ENCODE assay signal across 14 mouse cellular contexts in the genomic region with DNA sequence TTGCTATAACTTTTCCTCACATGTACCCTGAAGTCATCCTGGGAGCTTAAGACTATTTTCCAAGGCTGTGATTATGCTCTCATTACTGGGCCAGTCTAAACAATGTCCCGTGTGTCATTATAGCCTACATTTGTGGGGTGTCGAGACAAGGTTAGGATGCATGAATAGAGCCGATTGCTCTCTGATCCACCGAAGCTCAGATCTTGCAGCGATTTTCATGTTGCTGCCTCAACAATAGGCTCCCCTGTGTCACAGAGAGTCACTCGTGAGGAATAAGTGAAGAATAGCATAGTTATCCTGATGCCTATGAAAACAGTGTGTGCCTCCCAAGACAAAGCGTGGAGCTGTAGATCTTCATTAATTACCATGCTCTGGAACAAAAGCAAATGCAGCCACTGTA.
DNase-seq lines count a peak whose midpoint lies in the region; ATAC-seq and TF ChIP-seq lines count a peak whose summit lies in the region.
"Had no signal": no experiment of that assay in that cellular context is flagged by ENCODE, and none has a peak within 500 bp of the region (broad histone marks: within the 10 kb centered on the region; RNA-seq: fewer than 3 reads in every experiment).

No protein-coding gene starts in this region.

- peaks cover 32% of the 10 kb centered on the region for H3K4me1 ChIP-seq in hindbrain, embryonic 13.5 days (replicated peaks)
- peaks cover 7% of the 10 kb centered on the region for H3K4me1 ChIP-seq in midbrain, embryonic 16.5 days (ENCODE audit: control insufficient read depth, insufficient read depth, low read length)
- H3K4me1 ChIP-seq: megakaryocyte, embryonic 14.5 days had no signal

- no peaks in the 10 kb centered on the region for H3K9me3 ChIP-seq in hindbrain, embryonic 13.5 days
- H3K9me3 ChIP-seq in midbrain, embryonic 16.5 days (replicated peaks; ENCODE audit: control insufficient read depth, low read length, poor library complexity, severe bottlenecking): no peaks in the 10 kb centered on the region

- peak overlapping the region; percentile 40; the same call in 1 of the 2 replicates for H3K27ac ChIP-seq in hindbrain, embryonic 13.5 days
- no peak overlapping the region for H3K27ac ChIP-seq in midbrain, embryonic 16.5 days (ENCODE audit: low read length)

- peak; percentile 44 for DNase-seq in Muller cell, postnatal 12 days (ENCODE audit: inconsistent ontology term)
- peak; percentile 77 for DNase-seq in brain, embryonic 14.5 days (ENCODE audit: low read depth)
- DNase-seq in left cerebral cortex, adult 18-20 months (ENCODE audit: low spot score in 2 of 2): no peak
- DNase-seq in ovary, adult 18-20 months (ENCODE audit: low spot score): no peak
- DNase-seq in embryo, embryonic 10 days (ENCODE audit: low spot score): no peak
- DNase-seq: cerebellum, adult 11-12 months; heart, postnatal 4 days; kidney, adult 8-10 months; layer of hippocampus, adult 9-11 months had no signal

- no peak for ATAC-seq in hindbrain, embryonic 13.5 days (ENCODE audit: low FRiP score)
- ATAC-seq in midbrain, embryonic 16.5 days: no peak
- ATAC-seq: activated CD4-positive, CD25-positive, alpha-beta regulatory T cell, adult 4 months had no signal

- no peak for TF ChIP-seq CTCF in brain, embryonic 14.5 days (IDR thresholded peaks at IDR 0.05; ENCODE audit: borderline replicate concordance, extremely low read depth, insufficient read depth, insufficient read length)

- no peak for TF ChIP-seq POLR2A in brain, embryonic 14.5 days (IDR thresholded peaks at IDR 0.05; ENCODE audit: borderline replicate concordance, extremely low read depth, insufficient read depth, insufficient read length, poor library complexity, severe bottlenecking)

- H3K36me3 ChIP-seq in hindbrain, embryonic 13.5 days: no peaks in the 10 kb centered on the region
- no peaks in the 10 kb centered on the region for H3K36me3 ChIP-seq in midbrain, embryonic 16.5 days (ENCODE audit: control insufficient read depth, insufficient read depth, low read length)

- H3K27me3 ChIP-seq in hindbrain, embryonic 13.5 days: 0 out of 2 replicates have a peak, but pooled peaks cover 5% of the 10 kb centered on the region
- H3K27me3 ChIP-seq in midbrain, embryonic 16.5 days (ENCODE audit: control insufficient read depth, insufficient read depth, low read depth, low read length): no peaks in the 10 kb centered on the region
- H3K27me3 ChIP-seq: megakaryocyte, embryonic 14.5 days had no signal

- H3K4me3 ChIP-seq in hindbrain, embryonic 13.5 days: no peak overlapping the region
- no peak overlapping the region for H3K4me3 ChIP-seq in midbrain, embryonic 16.5 days (ENCODE audit: low read depth, low read length)
- H3K4me3 ChIP-seq: megakaryocyte, embryonic 14.5 days had no signal

- no peak overlapping the region for H3K9ac ChIP-seq in hindbrain, embryonic 13.5 days
- H3K9ac ChIP-seq in midbrain, embryonic 16.5 days (ENCODE audit: low read depth, low read length): 0 out of 2 replicates have a peak overlapping the region, but pooled peaks have one; percentile 30

- peak overlapping the region; percentile 23; the same call in 1 of the 2 replicates for H3K4me2 ChIP-seq in hindbrain, embryonic 13.5 days
- no peak overlapping the region for H3K4me2 ChIP-seq in midbrain, embryonic 16.5 days (ENCODE audit: low read length)
- H3K4me2 ChIP-seq: liver, embryonic 11.5 days had no signal

- 20% methylated on average over 7 of the region's 7 CpGs for WGBS in hindbrain, embryonic 13.5 days
- WGBS in midbrain, embryonic 16.5 days: 16% methylated on average over 7 of the region's 7 CpGs

Comparison
In these comparisons a context has a peak if more than half of its experiments do, and no peak if none do; other contexts are left out.
1. DNase-seq: peak in Muller cell, postnatal 12 days (single experiment) and brain, embryonic 14.5 days (single experiment); none in left cerebral cortex, adult 18-20 months (0 of 2), ovary, adult 18-20 months (single experiment) and embryo, embryonic 10 days (single experiment).